Mouse (Mus musculus) CH12.LX (cell line): ENCODE results near the gene Arhgef6. TPM values are rescaled to one million over a fixed set of nuclear protein-coding genes. Genes with fewer than 3 reads are reported as not detected.
A peak's percentile ranks its signal among the peaks of the same experiment; 100 is the strongest.

Source experiments
- DNase-seq: peaks from one replicate; pipeline ENCODE4 v3.0.0-alpha.2; 2013; ENCODE audit errors: extremely low read depth
- H3K27ac ChIP-seq: 2 replicates; pipeline ENCODE4 v1.5.1; 2012; ENCODE audit warnings: low read depth, mild to moderate bottlenecking, control low read depth, moderate library complexity; ENCODE audit not compliant: insufficient read depth
- H3K27me3 ChIP-seq: replicated peaks from 2 replicates; pipeline ENCODE3; 2012; ENCODE audit warnings: inconsistent platforms
- H3K36me3 ChIP-seq, 2 experiments: replicated peaks in 1 of 2; 2 replicates each; pipeline versions ENCODE3 to v1.6.1; 2012; ENCODE audit warnings: inconsistent platforms in 1 of 2, low read length in 1 of 2, mild to moderate bottlenecking in 1 of 2, mixed read lengths in 1 of 2, moderate library complexity in 1 of 2; ENCODE audit not compliant: control insufficient read depth in 1 of 2, insufficient read depth in 1 of 2
- H3K4me1 ChIP-seq, 2 experiments: 2 replicates each; pipeline ENCODE4 v1.6.1; 2012; ENCODE audit warnings: inconsistent platforms in 1 of 2, moderate library complexity in 1 of 2; ENCODE audit not compliant: insufficient read depth in 2 of 2, control insufficient read depth in 1 of 2
- H3K4me2 ChIP-seq: 2 replicates; pipeline ENCODE4 v1.6.1; 2012; ENCODE audit warnings: low read depth, mild to moderate bottlenecking, control low read depth; ENCODE audit not compliant: poor library complexity, insufficient read depth, severe bottlenecking
- H3K4me3 ChIP-seq, 3 experiments: fragments of 150-350 bp in 1 of 3; sonication (generic) in 1 of 3; replicated peaks in 1 of 3; 2 replicates each; pipeline versions ENCODE3 to v1.5.1; 2011 to 2012; ENCODE audit warnings: low read depth in 2 of 3, low read length in 2 of 3, mild to moderate bottlenecking in 2 of 3, moderate library complexity in 2 of 3, control low read depth in 1 of 3, improper control_type of control experiment in 1 of 3, inconsistent platforms in 1 of 3, mixed read lengths in 1 of 3; ENCODE audit not compliant: poor library complexity in 1 of 3
- H3K79me2 ChIP-seq: replicated peaks from 2 replicates; pipeline ENCODE4 v1.6.1; 2012; ENCODE audit warnings: mild to moderate bottlenecking, moderate library complexity; ENCODE audit not compliant: control insufficient read depth, poor library complexity, insufficient read depth, severe bottlenecking; ENCODE audit errors: extremely low read depth
- H3K9ac ChIP-seq: 2 replicates; pipeline ENCODE4 v1.6.1; 2012; ENCODE audit warnings: low read depth, mild to moderate bottlenecking, control low read depth, moderate library complexity; ENCODE audit not compliant: insufficient read depth
- H3K9me3 ChIP-seq: replicated peaks from 2 replicates; pipeline ENCODE3; 2012; ENCODE audit warnings: low read length, inconsistent platforms, mixed read lengths
- BHLHE40 ChIP-seq: IDR thresholded peaks from 2 replicates; pipeline ENCODE4 v1.6.1; 2011; ENCODE audit warnings: mild to moderate bottlenecking, low read depth, low read length, improper control_type of control experiment
- CHD1 ChIP-seq: IDR thresholded peaks from 2 replicates; pipeline ENCODE4 v1.6.1; 2012; ENCODE audit warnings: low read depth, low read length, improper control_type of control experiment, inconsistent platforms
- CHD2 ChIP-seq: IDR thresholded peaks from 2 replicates; pipeline ENCODE4 v1.6.1; 2011; ENCODE audit warnings: low read length, improper control_type of control experiment
- E2F4 ChIP-seq: IDR thresholded peaks from 2 replicates; pipeline ENCODE4 v1.6.1; 2011; ENCODE audit warnings: low read depth, low read length, improper control_type of control experiment; ENCODE audit not compliant: insufficient replicate concordance
- EP300 ChIP-seq: IDR thresholded peaks from 2 replicates; pipeline ENCODE4 v1.6.1; 2011; ENCODE audit warnings: low read length, improper control_type of control experiment
- ETS1 ChIP-seq: conservative IDR thresholded peaks from 2 replicates; pipeline ENCODE4 v1.6.1; 2012; ENCODE audit warnings: low read depth, mild to moderate bottlenecking, inconsistent platforms, low read length, improper control_type of control experiment, moderate library complexity
- HCFC1 ChIP-seq: IDR thresholded peaks from 2 replicates; pipeline ENCODE4 v1.6.1; 2012; ENCODE audit warnings: low read depth, mild to moderate bottlenecking, inconsistent platforms, low read length, improper control_type of control experiment
- IRF4 ChIP-seq: IDR thresholded peaks from 2 replicates; pipeline ENCODE4 v1.6.1; 2014; ENCODE audit warnings: low read depth, mild to moderate bottlenecking, inconsistent platforms, low read length, improper control_type of control experiment
- JUN ChIP-seq: IDR thresholded peaks from 2 replicates; pipeline ENCODE4 v1.6.1; 2011; ENCODE audit warnings: low read depth, mild to moderate bottlenecking, low read length, improper control_type of control experiment, moderate library complexity; ENCODE audit not compliant: insufficient read depth
- MAFK ChIP-seq: IDR thresholded peaks from 2 replicates; pipeline ENCODE4 v1.6.1; 2011; ENCODE audit warnings: low read length, improper control_type of control experiment; ENCODE audit not compliant: insufficient replicate concordance
- MAX ChIP-seq: IDR thresholded peaks from 2 replicates; pipeline ENCODE4 v1.6.1; 2011; ENCODE audit warnings: low read length, improper control_type of control experiment
- NRF1 ChIP-seq: IDR thresholded peaks from 2 replicates; pipeline ENCODE4 v1.6.1; 2014; ENCODE audit warnings: low read depth, mild to moderate bottlenecking, inconsistent platforms, low read length, improper control_type of control experiment, moderate library complexity
- POLR2A ChIP-seq: IDR thresholded peaks from 2 replicates; pipeline ENCODE4 v1.6.1; 2011; ENCODE audit warnings: low read depth, mild to moderate bottlenecking, improper control_type of control experiment, low read length
- POLR2AphosphoS2 ChIP-seq: IDR thresholded peaks from 2 replicates; pipeline ENCODE4 v1.6.1; 2011; ENCODE audit warnings: low read depth, low read length, improper control_type of control experiment
- SIN3A ChIP-seq: IDR thresholded peaks from 2 replicates; pipeline ENCODE4 v1.6.1; 2012; ENCODE audit warnings: low read length, improper control_type of control experiment, inconsistent platforms
- SMC3 ChIP-seq: IDR thresholded peaks from 2 replicates; pipeline ENCODE4 v1.6.1; 2011; ENCODE audit warnings: low read depth, low read length, improper control_type of control experiment
- TBP ChIP-seq: conservative IDR thresholded peaks from 2 replicates; pipeline ENCODE4 v1.6.1; 2011; ENCODE audit warnings: low read depth, low read length, improper control_type of control experiment
- TCF12 ChIP-seq: IDR thresholded peaks from 2 replicates; pipeline ENCODE4 v1.6.1; 2014; ENCODE audit warnings: low read depth, mild to moderate bottlenecking, inconsistent platforms, low read length, improper control_type of control experiment
- USF1 ChIP-seq: IDR thresholded peaks from 2 replicates; pipeline ENCODE4 v1.6.1; 2014; ENCODE audit warnings: low read depth, mild to moderate bottlenecking, inconsistent platforms, low read length, improper control_type of control experiment
- USF2 ChIP-seq: conservative IDR thresholded peaks from 2 replicates; pipeline ENCODE4 v1.6.1; 2011; ENCODE audit warnings: low read depth, low read length, improper control_type of control experiment
- ZKSCAN1 ChIP-seq: IDR thresholded peaks from 2 replicates; pipeline ENCODE4 v1.6.1; 2012; ENCODE audit warnings: low read depth, inconsistent platforms, low read length, improper control_type of control experiment, borderline replicate concordance
- ZMIZ1 ChIP-seq: IDR thresholded peaks from 2 replicates; pipeline ENCODE4 v1.6.1; 2012; ENCODE audit warnings: low read depth, mild to moderate bottlenecking, inconsistent platforms, low read length, improper control_type of control experiment
- ZNF384 ChIP-seq: IDR thresholded peaks from 2 replicates; pipeline ENCODE4 v1.6.1; 2012; ENCODE audit warnings: low read depth, low read length, improper control_type of control experiment, inconsistent platforms
- dilution Hi-C: fragments of 300-500 bp; cut with MboI; formaldehyde crosslinking; loops from 2 replicates; pipeline ENCODE4 v1.14.3; 2020; ENCODE audit warnings: low sequenced_read_pairs; ENCODE audit not compliant: extremely low pct_unique_long_range_greater_than_20kb, extremely low pct_ligation_motif_present
- in situ Hi-C: fragments of 300-500 bp; cut with MboI; formaldehyde crosslinking; loops from 3 replicates; pipeline ENCODE4 v1.14.3; 2019; ENCODE audit warnings: low sequenced_read_pairs, low pct_ligation_motif_present, low pct_unique_long_range_greater_than_20kb, mixed read lengths
- polyA plus RNA-seq: library from polyadenylated mRNA; unstranded; fragments of >175 nt; gene quantifications from 2 replicates; pipeline ENCODE4 v1.2.1, GENCODE M21; 2012; ENCODE audit warnings: low read depth; ENCODE audit not compliant: insufficient read length
- total RNA-seq, 2 experiments: library from RNA; depleted of rRNA; stranded (reverse); fragments of 300-350 nt in 1 of 2; fragments of >200 nt in 1 of 2; gene quantifications; 2 replicates each; pipeline ENCODE4 v1.2.3; 2012 to 2014

Arhgef6 gene
- total and polyA plus RNA-seq, 3 experiments: 69.8 to 206 (median 162) TPM

GRCm38 (mm10) chrX:57364891-57365569 is 26.5 kb upstream of the Arhgef6 start:
- no peak for TF ChIP-seq CHD1
- TF ChIP-seq SIN3A: no peak
- TF ChIP-seq ZKSCAN1: no peak
- no peak for TF ChIP-seq E2F4
- TF ChIP-seq USF1: no peak
- no peak for TF ChIP-seq TBP
- TF ChIP-seq ETS1: no peak
- TF ChIP-seq ZMIZ1: no peak
- TF ChIP-seq USF2: no peak
- no peak for TF ChIP-seq POLR2A
- no peak for TF ChIP-seq HCFC1
- TF ChIP-seq EP300: no peak
- no peak for TF ChIP-seq ZNF384
- TF ChIP-seq NRF1: no peak
- Histone ChIP-seq H3K4me3 (no peak overlapping the region), H3K4me1 (peaks cover 2 to 4% of the 10 kb centered on the region in 2 experiments; a peak in 2 of 4 replicates), H3K4me2 (no peak overlapping the region), H3K9me3 (no peaks in the 10 kb centered on the region), H3K27ac (no peak overlapping the region), H3K27me3 (no peaks in the 10 kb centered on the region), H3K36me3 (no peaks in the 10 kb centered on the region), H3K9ac (no peak overlapping the region), H3K79me2 (no peaks in the 10 kb centered on the region)
- peak; percentile 8 for DNase-seq
- in situ Hi-C loops (no loop called here), dilution Hi-C loops (no loop called here)

GRCm38 (mm10) chrX:57359316-57359715 is 20.8 kb upstream of the Arhgef6 start:
- dilution Hi-C loops (no loop called here), in situ Hi-C loops (no loop called here)
- Histone ChIP-seq H3K4me1 (0 out of 4 replicates have a peak, but pooled peaks cover 0 to 2% of the 10 kb centered on the region in 2 experiments), H3K27ac (no peak overlapping the region), H3K27me3 (no peaks in the 10 kb centered on the region), H3K36me3 (no peaks in the 10 kb centered on the region), H3K4me3 (no peak overlapping the region), H3K9me3 (no peaks in the 10 kb centered on the region), H3K79me2 (no peaks in the 10 kb centered on the region), H3K4me2 (no peak overlapping the region), H3K9ac (no peak overlapping the region)
- TF ChIP-seq MAX (no peak), E2F4 (no peak), SMC3 (no peak), BHLHE40 (no peak), MAFK (no peak), ETS1 (no peak), POLR2AphosphoS2 (no peak), IRF4 (no peak), CHD2 (no peak), JUN (no peak), TCF12 (no peak), CHD1 (no peak), USF1 (no peak), ZKSCAN1 (no peak)
- no peak for DNase-seq
